27 mouse cellular contexts compared by ENCODE assay signal in genomic region chr16:36094079-36094478, GRCm38 (mm10). TPM values are rescaled to one million over a fixed set of nuclear protein-coding genes. Genes with fewer than 3 reads are reported as not detected.
DNase-seq lines count a peak whose midpoint lies in the region; ATAC-seq lines count a peak whose summit lies in the region.
"Had no signal": no experiment of that assay in that cellular context is flagged by ENCODE, and none has a peak within 500 bp of the region (broad histone marks: within the 10 kb centered on the region; RNA-seq: fewer than 3 reads in every experiment).

No protein-coding gene starts in this region.

- no peaks in the 10 kb centered on the region for H3K4me1 ChIP-seq in embryonic facial prominence, embryonic 14.5 days (ENCODE audit: control insufficient read depth, insufficient read depth, low read length)
- H3K4me1 ChIP-seq in embryonic facial prominence, embryonic 10.5 days = no peaks in the 10 kb centered on the region
- H3K4me1 ChIP-seq: forebrain, embryonic 10.5 days; forebrain, embryonic 12.5 days had no signal

- no peaks in the 10 kb centered on the region for H3K27me3 ChIP-seq in embryonic facial prominence, embryonic 14.5 days (replicated peaks; ENCODE audit: control insufficient read depth, insufficient read depth, low read length)
- H3K27me3 ChIP-seq in embryonic facial prominence, embryonic 10.5 days (replicated peaks; ENCODE audit: low read depth, poor library complexity, severe bottlenecking) = no peaks in the 10 kb centered on the region
- H3K27me3 ChIP-seq: CH12.LX; embryonic facial prominence, embryonic 13.5 days; forebrain, embryonic 12.5 days had no signal

- no peak for ATAC-seq in embryonic facial prominence, embryonic 14.5 days (ENCODE audit: low read depth)
- no peak for ATAC-seq in activated CD4-positive, CD25-positive, alpha-beta regulatory T cell, adult 4 months
- ATAC-seq: CD4-positive, CD25-positive, alpha-beta regulatory T cell, adult 4 months; forebrain, embryonic 14.5 days had no signal

- H3K9me3 ChIP-seq in embryonic facial prominence, embryonic 14.5 days (ENCODE audit: control insufficient read depth, low read length) = no peaks in the 10 kb centered on the region
- H3K9me3 ChIP-seq in embryonic facial prominence, embryonic 10.5 days = no peaks in the 10 kb centered on the region
- H3K9me3 ChIP-seq: embryonic facial prominence, embryonic 13.5 days; forebrain, embryonic 10.5 days; forebrain, embryonic 12.5 days; G1E had no signal

- 65% methylated on average over 3 of the region's 3 CpGs for WGBS in embryonic facial prominence, embryonic 14.5 days
- 83% methylated on average over 3 of the region's 3 CpGs for WGBS in embryonic facial prominence, embryonic 10.5 days

- H3K4me2 ChIP-seq in embryonic facial prominence, embryonic 14.5 days (ENCODE audit: low read depth, low read length) = no peak overlapping the region
- H3K4me2 ChIP-seq: embryonic facial prominence, embryonic 13.5 days; forebrain, embryonic 12.5 days had no signal

- H3K4me3 ChIP-seq in embryonic facial prominence, embryonic 14.5 days (ENCODE audit: low read depth, low read length) = no peak overlapping the region
- no peak overlapping the region for H3K4me3 ChIP-seq in embryonic facial prominence, embryonic 10.5 days
- H3K4me3 ChIP-seq: embryonic facial prominence, embryonic 13.5 days; forebrain, embryonic 10.5 days; forebrain, embryonic 12.5 days had no signal

- H3K36me3 ChIP-seq in embryonic facial prominence, embryonic 14.5 days (ENCODE audit: control insufficient read depth, insufficient read depth, low read length) = peaks cover 24% of the 10 kb centered on the region
- H3K36me3 ChIP-seq in embryonic facial prominence, embryonic 10.5 days (replicated peaks) = peaks cover 35% of the 10 kb centered on the region

- peak; percentile 50 for DNase-seq in embryonic facial prominence, embryonic 14.5 days (ENCODE audit: low spot score)
- DNase-seq in embryonic facial prominence, embryonic 10.5 days (ENCODE audit: low spot score) = no peak
- DNase-seq in MN1 (ENCODE audit: low spot score) = peak; percentile 58
- DNase-seq in fat pad, adult 2 months (ENCODE audit: extremely low read depth, low read depth, low spot score) = peak; percentile 99
- peak; percentile 60 for DNase-seq in retina, embryonic 14.5 days (ENCODE audit: low spot score)
- no peak for DNase-seq in ovary, postnatal 36 days (ENCODE audit: low spot score)
- no peak for DNase-seq in cerebellum, postnatal 36 days
- DNase-seq: adrenal gland, adult 8-10 months; adrenal gland, postnatal 14 days; adrenal gland, postnatal 36 days; B cell, adult 2 months; cerebellum, adult 11 months; cerebellum, adult 18-20 months; cerebellum, adult 8-10 months; cerebellum, adult 9-11 months; cerebellum, postnatal 14 days had no signal

- H3K9ac ChIP-seq in embryonic facial prominence, embryonic 14.5 days (ENCODE audit: low read depth, low read length) = no peak overlapping the region
- H3K9ac ChIP-seq: embryonic facial prominence, embryonic 13.5 days; forebrain, embryonic 12.5 days had no signal

- H3K27ac ChIP-seq in embryonic facial prominence, embryonic 14.5 days (replicated peaks; ENCODE audit: low read depth, low read length) = no peak overlapping the region
- H3K27ac ChIP-seq in embryonic facial prominence, embryonic 10.5 days (replicated peaks) = no peak overlapping the region
- H3K27ac ChIP-seq: embryonic facial prominence, embryonic 13.5 days; forebrain, embryonic 10.5 days; forebrain, embryonic 12.5 days had no signal

RNA-seq across cellular contexts. Expression of gene Ccdc58, which starts 22.6 kb away (rescaled TPM):
- polyA plus RNA-seq in embryonic facial prominence, embryonic 14.5 days (2014; fragmentation: Nextera tagmentation; extraction: Ambion mirVana) = 68.9 and 69.6 TPM in 2 replicates
- polyA plus RNA-seq in embryonic facial prominence, embryonic 10.5 days (2016; fragmentation: Nextera tagmentation; extraction: Ambion mirVana) = 92.9 and 106 TPM in 2 replicates
- 10 to 100 TPM; 19.6 to 33.4 TPM for polyA plus RNA-seq in activated CD4-positive, CD25-positive, alpha-beta regulatory T cell, adult 4 months (2017; shearing (Covaris generic))

RNA-seq across cellular contexts. Expression of gene Fam162a, which starts 22.7 kb away (rescaled TPM):
- 378 and 432 TPM in 2 replicates for polyA plus RNA-seq in embryonic facial prominence, embryonic 14.5 days (2014; fragmentation: Nextera tagmentation; extraction: Ambion mirVana)
- polyA plus RNA-seq in embryonic facial prominence, embryonic 10.5 days (2016; fragmentation: Nextera tagmentation; extraction: Ambion mirVana) = 351 and 357 TPM in 2 replicates
- polyA plus RNA-seq in activated CD4-positive, CD25-positive, alpha-beta regulatory T cell, adult 4 months (2017; shearing (Covaris generic)) = 100 to 1,000 TPM in 1 of 2 experiments, 10 to 100 TPM in 1; 91.6 to 121 TPM

RNA-seq across cellular contexts. Expression of gene Csta1, which starts 37.0 kb away (rescaled TPM):
- polyA plus RNA-seq in embryonic facial prominence, embryonic 14.5 days (2014; fragmentation: Nextera tagmentation; extraction: Ambion mirVana) = 2.3 and 3.6 TPM in 2 replicates
- 0.06 and 0.09 TPM in 2 replicates for polyA plus RNA-seq in embryonic facial prominence, embryonic 10.5 days (2016; fragmentation: Nextera tagmentation; extraction: Ambion mirVana)
- under 1 TPM in 1 of 2 experiments, not detected in 1; 0.37 TPM for polyA plus RNA-seq in activated CD4-positive, CD25-positive, alpha-beta regulatory T cell, adult 4 months (2017; shearing (Covaris generic))
- polyA plus RNA-seq: CD4-positive, CD25-positive, alpha-beta regulatory T cell, adult 4 months; cortical plate, adult 2 months; embryonic facial prominence, embryonic 11.5 days; forebrain, embryonic 12.5 days; forebrain, embryonic 14.5 days; frontal cortex, adult 2 months; G1E had no signal

RNA-seq across cellular contexts. Expression of gene Wdr5b, which starts 53.1 kb away (rescaled TPM):
- polyA plus RNA-seq in embryonic facial prominence, embryonic 14.5 days (2014; fragmentation: Nextera tagmentation; extraction: Ambion mirVana) = 9.7 and 12.2 TPM in 2 replicates
- 7.8 and 8.7 TPM in 2 replicates for polyA plus RNA-seq in embryonic facial prominence, embryonic 10.5 days (2016; fragmentation: Nextera tagmentation; extraction: Ambion mirVana)
- 1 to 10 TPM; 6.6 to 7.8 TPM for polyA plus RNA-seq in activated CD4-positive, CD25-positive, alpha-beta regulatory T cell, adult 4 months (2017; shearing (Covaris generic))

Comparison
In these comparisons a context has a peak if more than half of its experiments do, and no peak if none do; other contexts are left out.
1. DNase-seq: peak in embryonic facial prominence, embryonic 14.5 days (single experiment), MN1 (single experiment), fat pad, adult 2 months (single experiment) and retina, embryonic 14.5 days (single experiment); none in embryonic facial prominence, embryonic 10.5 days (single experiment), ovary, postnatal 36 days (single experiment) and cerebellum, postnatal 36 days (0 of 2).